Mouse (Mus musculus) C2C12 (cell line): ENCODE measurements at regions not wholly inside any gene's neighbourhood (a gene's known extent, or its start where the extent isn't known, plus 50 kb on each side); places are given as distances from the start of the nearest gene placed in this dataset.

Experiments
- H3K27me3 ChIP-seq: one replicate; pipeline ENCODE4 v1.6.1; 2011; ENCODE audit not compliant: control insufficient read depth, insufficient read depth, insufficient read length
- H3K36me3 ChIP-seq: one replicate; pipeline ENCODE4 v1.6.1; 2011; ENCODE audit not compliant: control insufficient read depth, insufficient read depth
- H3K4me3 ChIP-seq: one replicate; pipeline ENCODE4 v1.5.1; 2011; ENCODE audit warnings: mild to moderate bottlenecking, control low read depth; ENCODE audit not compliant: poor library complexity, insufficient read depth, severe bottlenecking
- H3K79me2 ChIP-seq: one replicate; pipeline ENCODE4 v1.6.1; 2011; ENCODE audit not compliant: control insufficient read depth, insufficient read depth
- H3K79me3 ChIP-seq: one replicate; pipeline ENCODE4 v1.6.1; 2011; ENCODE audit warnings: low read depth, control low read depth
- H3ac ChIP-seq: one replicate; pipeline ENCODE3; 2011; ENCODE audit warnings: low read depth; ENCODE audit not compliant: control insufficient read depth, insufficient read length
- CEBPB ChIP-seq: IDR thresholded peaks from one replicate; pipeline ENCODE4 v1.6.1; 2011; ENCODE audit warnings: low read depth, mild to moderate bottlenecking, control low read depth, moderate library complexity
- CTCF ChIP-seq: IDR thresholded peaks from one replicate; pipeline ENCODE4 v1.5.1; 2011; ENCODE audit not compliant: control insufficient read depth, insufficient read depth, insufficient read length
- FOSL1 ChIP-seq: IDR thresholded peaks from one replicate; pipeline ENCODE4 v1.8.0; 2011; ENCODE audit warnings: mild to moderate bottlenecking, low read length; ENCODE audit not compliant: poor library complexity, insufficient read depth, severe bottlenecking
- MAX ChIP-seq: IDR thresholded peaks from one replicate; pipeline ENCODE4 v1.6.1; 2011; ENCODE audit warnings: mild to moderate bottlenecking, control low read depth
- MYOD1 ChIP-seq: IDR thresholded peaks from one replicate; pipeline ENCODE4 v1.6.1; 2011; ENCODE audit warnings: low read depth; ENCODE audit not compliant: control insufficient read depth, insufficient read length
- MYOG ChIP-seq: IDR thresholded peaks from one replicate; pipeline ENCODE4 v1.6.1; 2011; ENCODE audit not compliant: control insufficient read depth, insufficient read length; ENCODE audit errors: extremely low read depth
- USF1 ChIP-seq: IDR thresholded peaks from one replicate; pipeline ENCODE4 v1.6.1; 2011; ENCODE audit warnings: low read depth, mild to moderate bottlenecking, control low read depth, moderate library complexity

DNA sequence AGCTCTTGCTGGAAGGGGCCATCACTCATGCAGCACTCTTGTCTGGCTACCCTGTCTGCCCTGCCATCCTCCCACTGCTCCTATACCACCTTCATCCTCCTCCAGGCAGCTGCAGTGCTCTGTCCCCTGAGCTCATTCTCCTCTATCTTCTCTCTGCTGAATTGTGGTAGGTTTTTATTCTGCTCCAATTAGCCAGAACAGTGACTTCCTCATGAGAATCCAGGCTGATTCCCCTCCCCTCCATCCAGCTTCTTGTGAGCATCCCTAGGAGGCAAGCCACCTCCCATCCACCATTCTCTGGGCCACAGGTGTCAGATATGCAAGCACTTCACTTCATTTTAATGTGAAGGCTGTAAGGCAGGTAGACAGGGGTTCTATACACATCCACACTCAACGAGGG lies 132.1 kb downstream of the Wscd1 start:
- no peaks in the 10 kb centered on the region for H3K79me3 ChIP-seq
- H3K27me3 ChIP-seq = no peaks in the 10 kb centered on the region
- H3K36me3 ChIP-seq = no peaks in the 10 kb centered on the region
- no peak overlapping the region for H3K4me3 ChIP-seq
- no peaks in the 10 kb centered on the region for H3K79me2 ChIP-seq
- no peak overlapping the region for H3ac ChIP-seq
- no peak for TF ChIP-seq FOSL1
- TF ChIP-seq CEBPB = no peak
- TF ChIP-seq USF1 = no peak
- TF ChIP-seq MAX = no peak
- TF ChIP-seq MYOG = no peak
- TF ChIP-seq CTCF = no peak
- TF ChIP-seq MYOD1 = no peak

GRCm38 (mm10) chr11:71871297-71871696 lies 121.6 kb downstream of the Wscd1 start:
- no peaks in the 10 kb centered on the region for H3K36me3 ChIP-seq
- no peak for TF ChIP-seq USF1

GRCm38 (mm10) chr11:71866690-71867089 lies 117.0 kb downstream of the Wscd1 start:
- H3ac ChIP-seq = no peak overlapping the region
- H3K36me3 ChIP-seq = no peaks in the 10 kb centered on the region
- H3K79me2 ChIP-seq = no peaks in the 10 kb centered on the region
- no peaks in the 10 kb centered on the region for H3K79me3 ChIP-seq
- TF ChIP-seq MAX (no peak), USF1 (no peak), MYOG (no peak), CEBPB (no peak), MYOD1 (no peak), CTCF (no peak), FOSL1 (no peak)
- no peak overlapping the region for H3K4me3 ChIP-seq
- no peaks in the 10 kb centered on the region for H3K27me3 ChIP-seq

More at GRCm38 (mm10) chr11:71871297-71871696, 121.6 kb downstream of the Wscd1 start:
- Histone ChIP-seq H3K4me3 (no peak overlapping the region), H3K79me2 (no peaks in the 10 kb centered on the region), H3K79me3 (no peaks in the 10 kb centered on the region), H3K27me3 (no peaks in the 10 kb centered on the region), H3ac (no peak overlapping the region)

DNA sequence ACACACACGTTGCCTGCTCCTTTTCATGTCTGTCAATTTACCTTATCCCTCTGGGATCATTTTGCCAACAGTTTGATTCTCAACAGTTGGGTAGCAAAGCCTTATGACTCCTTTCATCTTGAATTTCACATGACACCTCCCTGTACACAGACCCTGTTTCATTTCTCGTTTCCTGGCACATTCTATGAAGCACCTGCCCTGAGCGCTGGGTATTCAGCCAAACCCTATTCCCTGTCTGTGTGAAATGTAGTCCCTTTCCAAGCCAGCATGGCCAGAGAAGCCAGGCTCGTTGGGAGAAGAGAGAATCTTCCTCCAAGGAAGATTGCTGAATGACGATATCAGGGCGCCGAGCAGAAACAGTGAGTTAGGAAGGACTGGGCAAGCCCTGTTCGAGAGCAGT lies 108.2 kb downstream of the Wscd1 start:
- Histone ChIP-seq H3ac (no peak overlapping the region), H3K36me3 (no peaks in the 10 kb centered on the region), H3K79me3 (no peaks in the 10 kb centered on the region), H3K27me3 (no peaks in the 10 kb centered on the region), H3K4me3 (no peak overlapping the region), H3K79me2 (no peaks in the 10 kb centered on the region)
- TF ChIP-seq MYOG = no peak
- TF ChIP-seq CTCF = no peak
- no peak for TF ChIP-seq USF1
- no peak for TF ChIP-seq CEBPB
- no peak for TF ChIP-seq MAX
- no peak for TF ChIP-seq FOSL1
- no peak for TF ChIP-seq MYOD1

GRCm38 (mm10) chr11:71855557-71855956 lies 105.8 kb downstream of the Wscd1 start:
- TF ChIP-seq USF1 = no peak
- no peak for TF ChIP-seq CTCF
- TF ChIP-seq FOSL1 = no peak
- H3ac ChIP-seq = no peak overlapping the region
- no peaks in the 10 kb centered on the region for H3K79me3 ChIP-seq
- no peak overlapping the region for H3K4me3 ChIP-seq
- H3K27me3 ChIP-seq = no peaks in the 10 kb centered on the region
- no peaks in the 10 kb centered on the region for H3K79me2 ChIP-seq
- no peaks in the 10 kb centered on the region for H3K36me3 ChIP-seq

- H3ac ChIP-seq = no peak overlapping the region
- no peaks in the 10 kb centered on the region for H3K79me3 ChIP-seq
- H3K36me3 ChIP-seq = no peaks in the 10 kb centered on the region
- H3K27me3 ChIP-seq = no peaks in the 10 kb centered on the region
- TF ChIP-seq MYOD1 = no peak
- TF ChIP-seq FOSL1 = no peak
- no peak for TF ChIP-seq CTCF
- TF ChIP-seq MYOG = no peak
- no peak for TF ChIP-seq MAX
- TF ChIP-seq CEBPB = no peak
- no peak for TF ChIP-seq USF1
- no peak overlapping the region for H3K4me3 ChIP-seq
- H3K79me2 ChIP-seq = no peaks in the 10 kb centered on the region
These were observed 105.3 kb downstream of the Wscd1 start for GRCm38 (mm10) chr11:71855058-71855457.
